Mouse (Mus musculus): ENCODE measurements around the gene Gm10271.

DNA sequence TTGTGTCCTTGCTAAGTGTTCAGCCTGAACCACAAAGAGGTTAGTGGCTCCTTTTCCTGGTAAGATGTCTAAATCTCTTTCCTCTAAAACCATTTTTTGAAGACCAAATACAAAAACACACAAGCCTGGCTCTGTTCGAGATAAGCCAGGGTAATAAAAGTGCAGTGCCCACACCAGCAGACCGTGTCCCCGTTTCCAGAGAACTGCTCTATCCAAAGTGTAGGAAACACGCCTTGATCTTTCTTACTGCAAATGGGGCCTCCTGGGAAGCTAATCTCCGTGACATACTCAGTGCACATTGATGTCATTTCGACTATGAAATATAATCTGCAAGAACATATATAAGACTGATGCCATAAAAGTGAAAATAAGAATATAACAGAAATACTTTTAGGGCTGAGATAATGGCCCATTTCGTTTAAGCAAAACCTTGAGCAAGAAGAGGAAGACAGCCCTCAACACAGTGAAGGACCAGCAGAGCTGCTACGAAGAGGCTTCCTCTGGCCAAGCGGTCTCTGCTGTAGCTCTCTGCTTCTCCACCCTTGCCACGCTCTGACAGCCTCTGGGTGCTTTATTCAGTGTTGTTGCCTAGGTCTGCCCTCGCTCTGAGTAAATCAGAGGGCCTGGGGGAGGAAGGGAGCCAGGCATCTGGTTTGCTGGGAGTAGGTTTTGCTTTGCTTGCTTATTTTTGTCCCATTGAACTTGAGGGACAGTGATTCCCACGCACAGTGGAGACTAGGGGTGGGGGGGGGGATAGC lies 33.5 kb upstream of the Gm10271 start:
- TF ChIP-seq CTCF (IDR thresholded peaks at IDR 0.05; ENCODE audit: borderline replicate concordance, insufficient read depth, low read length) (no peak), POLR2A (IDR thresholded peaks at IDR 0.05; ENCODE audit: low read depth, low read length) (no peak)

Measured in embryonic fibroblast, embryonic 13.5 days (primary cell).